Mouse (Mus musculus) neural tube, embryonic 15.5 days (tissue): ENCODE measurements around the gene Olfr1061. TPM values are rescaled to one million over a fixed set of nuclear protein-coding genes. Genes with fewer than 3 reads are reported as not detected.
"Not testable (repeated sequence)": the region's sequence is repeated elsewhere in the genome, so short reads cannot be mapped to it uniquely, and the experiment has no call there.

Experiments used
- ATAC-seq: fragments of 200-750 bp; cut with Nextera tagmentation; 2 replicates; pipeline ENCODE4 v1.8.0; 2017; ENCODE audit warnings: mild to moderate bottlenecking, moderate TSS enrichment, moderate library complexity; ENCODE audit not compliant: low FRiP score
- H3K27ac ChIP-seq: fragments of 300-500 bp; sonication (generic); replicated peaks from 2 replicates; pipeline ENCODE4 v1.5.1; 2015; ENCODE audit warnings: mild to moderate bottlenecking, inconsistent platforms
- H3K27me3 ChIP-seq: fragments of 300-500 bp; sonication (generic); replicated peaks from 2 replicates; pipeline ENCODE4 v1.6.1; 2015; ENCODE audit warnings: inconsistent platforms
- H3K36me3 ChIP-seq: fragments of 300-500 bp; sonication (generic); 2 replicates; pipeline ENCODE4 v1.6.1; 2015; ENCODE audit warnings: inconsistent platforms
- H3K4me1 ChIP-seq: fragments of 300-500 bp; sonication (generic); 2 replicates; pipeline ENCODE4 v1.6.1; 2015; ENCODE audit warnings: inconsistent platforms
- H3K4me2 ChIP-seq: fragments of 300-500 bp; sonication (generic); 2 replicates; pipeline ENCODE4 v1.6.1; 2015; ENCODE audit warnings: inconsistent platforms, mild to moderate bottlenecking, moderate library complexity
- H3K4me3 ChIP-seq: fragments of 300-500 bp; sonication (generic); replicated peaks from 2 replicates; pipeline ENCODE4 v1.5.1; 2015; ENCODE audit warnings: mild to moderate bottlenecking, inconsistent platforms
- H3K9ac ChIP-seq: fragments of 300-500 bp; sonication (generic); replicated peaks from 2 replicates; pipeline ENCODE4 v1.6.1; 2015; ENCODE audit warnings: mild to moderate bottlenecking, inconsistent platforms
- H3K9me3 ChIP-seq: fragments of 300-500 bp; sonication (generic); replicated peaks from 2 replicates; pipeline ENCODE4 v1.6.1; 2016; ENCODE audit warnings: inconsistent platforms
- WGBS: fragments of 180-500 bp; shearing (Covaris S2); methylation state at CpG from one replicate; pipeline ENCODE4 v1.1.7; 2015; ENCODE audit warnings: mixed read lengths; 5-methylcytosine and 5-hydroxymethylcytosine counted together
- polyA plus RNA-seq: library from polyadenylated mRNA; unstranded; fragments of >200 nt; fragmentation: Nextera tagmentation; extraction: Ambion mirVana; gene quantifications from 2 replicates; pipeline ENCODE4 v1.2.1, GENCODE M21; 2015

Olfr1061 gene
- polyA plus RNA-seq, result not detected in 2 replicates

DNA sequence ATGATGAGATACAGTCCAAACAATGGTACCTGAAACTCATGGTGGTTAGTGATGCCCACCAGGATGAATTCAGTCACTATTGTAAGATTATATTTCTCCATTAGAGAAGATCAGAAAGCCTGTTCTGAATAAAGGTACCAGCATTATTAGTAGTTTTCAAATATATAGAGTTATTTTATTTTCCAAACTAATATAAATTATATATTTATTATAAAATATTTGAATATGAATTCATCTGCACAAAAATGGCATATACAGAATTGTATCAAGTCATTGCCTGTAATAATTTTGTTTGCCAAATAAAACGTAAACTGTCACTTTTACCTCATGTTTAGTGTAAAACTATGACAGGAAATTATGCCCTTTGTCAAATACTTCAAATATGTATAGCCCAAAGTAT lies at the start of gene Olfr1061:
Gene Olfr1061 (minus strand): TSS at position 101 of the 400 bp plus-strand sequence.
- Histone ChIP-seq H3K4me3 (no peak within 1 kb of the TSS), H3K27me3 (no peaks in the 10 kb centered on the region), H3K9me3 (no peaks in the 10 kb centered on the region), H3K36me3 (no peaks in the 10 kb centered on the region), H3K9ac (no peak within 1 kb of the TSS), H3K4me1 (no peaks in the 10 kb centered on the region), H3K4me2 (no peak within 1 kb of the TSS), H3K27ac (no peak within 1 kb of the TSS)
- no peak for ATAC-seq
- 85% methylated on average over 1 of the region's 1 CpGs for WGBS

DNA sequence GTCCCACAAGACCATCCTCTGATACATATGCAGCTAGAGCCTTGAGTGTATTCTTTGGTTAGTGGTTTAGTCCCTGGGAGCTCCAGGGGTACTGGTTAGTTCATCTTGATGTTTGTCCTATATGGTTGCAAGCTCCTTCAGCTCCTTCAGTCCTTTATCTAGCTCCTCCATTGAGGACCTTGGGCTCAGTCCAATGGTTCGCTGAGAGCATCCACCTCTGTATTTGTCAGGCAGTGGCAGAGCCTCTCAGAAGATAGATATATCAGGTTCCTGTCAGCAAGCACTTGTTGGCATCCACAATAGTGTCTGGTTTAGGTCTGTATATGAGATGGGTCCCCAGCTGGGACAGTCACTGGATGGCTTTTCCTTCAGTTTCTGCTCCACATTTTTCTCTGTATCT lies 46.6 kb upstream of the Olfr1061 start:
- 68% methylated on average over 1 of the region's 1 CpGs for WGBS
- H3K27me3 ChIP-seq, result no peaks in the 10 kb centered on the region

DNA sequence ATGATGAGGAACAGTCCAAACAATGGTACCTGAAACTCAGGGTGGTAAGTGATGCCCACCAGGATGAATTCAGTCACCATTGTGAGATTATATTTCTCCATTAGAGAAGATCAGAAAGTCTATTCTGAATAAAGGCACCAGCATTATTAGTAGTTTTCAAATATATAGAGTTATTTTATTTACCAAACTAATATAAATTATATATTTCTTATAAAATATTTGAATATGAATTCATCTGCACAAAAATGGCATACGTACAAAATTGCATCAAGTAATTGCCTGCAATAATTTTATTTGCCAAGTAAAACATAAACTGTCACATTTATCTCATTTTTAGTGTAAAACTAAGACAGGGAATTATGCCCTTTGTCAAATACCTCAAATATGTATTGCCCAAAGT lies 42.3 kb upstream of the Olfr1061 start, which contains the start of gene Olfr1066:
Gene Olfr1066 (minus strand): TSS at position 101 of the 400 bp plus-strand sequence.
- Histone ChIP-seq H3K9me3 (no peaks in the 10 kb centered on the region), H3K9ac (no peak within 1 kb of the TSS), H3K36me3 (no peaks in the 10 kb centered on the region), H3K4me3 (no peak within 1 kb of the TSS), H3K27me3 (no peaks in the 10 kb centered on the region), H3K27ac (no peak within 1 kb of the TSS), H3K4me2 (no peak within 1 kb of the TSS), H3K4me1 (no peaks in the 10 kb centered on the region)
- no peak for ATAC-seq
- WGBS, result 90% methylated on average over 1 of the region's 1 CpGs

More for the DNA sequence above, 46.6 kb upstream of the Olfr1061 start:
- H3K4me2 ChIP-seq, result no peak overlapping the region
- H3K36me3 ChIP-seq, result no peaks in the 10 kb centered on the region
- no peak for ATAC-seq
- H3K9me3 ChIP-seq, result no peaks in the 10 kb centered on the region
- no peak overlapping the region for H3K27ac ChIP-seq
- H3K9ac ChIP-seq, result no peak overlapping the region
- no peaks in the 10 kb centered on the region for H3K4me1 ChIP-seq
- H3K4me3 ChIP-seq, result no peak overlapping the region

DNA sequence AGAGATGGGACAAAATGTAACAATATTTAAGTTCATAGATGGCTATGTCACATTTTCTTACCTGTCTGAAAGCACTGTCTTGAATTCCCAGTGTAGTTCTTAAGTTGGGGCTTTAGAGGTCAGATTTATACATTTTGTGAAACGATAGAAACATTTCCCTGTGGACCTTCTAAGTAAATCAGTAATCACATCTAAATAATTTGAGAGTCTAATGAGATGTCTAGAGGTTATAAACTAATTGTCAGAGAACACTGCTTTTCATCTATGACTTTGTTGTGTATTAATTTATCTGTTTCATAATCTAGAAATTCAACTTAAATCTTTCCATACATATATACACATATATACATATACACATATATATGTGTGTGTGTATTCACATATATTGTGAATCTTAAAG lies 36.6 kb upstream of the Olfr1061 start, which contains the start of gene Olfr1065:
Gene Olfr1065 (minus strand): TSS at position 101 of the 400 bp plus-strand sequence.
- not testable (repeated sequence) for H3K4me2 ChIP-seq, H3K36me3 ChIP-seq, H3K4me3 ChIP-seq, H3K9me3 ChIP-seq, ATAC-seq, H3K27ac ChIP-seq, H3K27me3 ChIP-seq, H3K4me1 ChIP-seq, H3K9ac ChIP-seq
- WGBS, result 64% methylated on average over 1 of the region's 1 CpGs

DNA sequence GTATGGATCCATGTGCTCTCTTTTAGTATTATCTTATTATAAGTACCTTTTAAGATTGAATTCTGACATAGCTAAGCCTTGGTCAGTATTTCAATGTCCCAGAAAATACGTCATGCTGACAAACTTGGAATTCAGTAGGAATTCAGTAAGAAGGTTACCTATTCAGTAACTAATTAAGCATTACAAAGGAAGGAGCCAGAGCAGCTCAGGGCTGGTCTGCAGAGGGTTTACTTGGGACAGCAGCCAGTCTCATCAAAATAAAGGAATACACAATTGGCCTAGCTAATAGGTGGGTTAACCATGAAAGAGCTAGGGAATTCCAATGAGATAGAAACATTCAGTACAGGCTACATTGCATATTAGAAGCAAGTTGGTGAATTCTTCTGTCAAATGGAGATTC lies 28.3 kb upstream of the Olfr1061 start:
- not testable (repeated sequence) for H3K4me1 ChIP-seq, H3K27ac ChIP-seq, H3K27me3 ChIP-seq, H3K4me2 ChIP-seq, H3K9me3 ChIP-seq, ATAC-seq, H3K4me3 ChIP-seq, H3K36me3 ChIP-seq, H3K9ac ChIP-seq
- 56% methylated on average over 1 of the region's 1 CpGs for WGBS

DNA sequence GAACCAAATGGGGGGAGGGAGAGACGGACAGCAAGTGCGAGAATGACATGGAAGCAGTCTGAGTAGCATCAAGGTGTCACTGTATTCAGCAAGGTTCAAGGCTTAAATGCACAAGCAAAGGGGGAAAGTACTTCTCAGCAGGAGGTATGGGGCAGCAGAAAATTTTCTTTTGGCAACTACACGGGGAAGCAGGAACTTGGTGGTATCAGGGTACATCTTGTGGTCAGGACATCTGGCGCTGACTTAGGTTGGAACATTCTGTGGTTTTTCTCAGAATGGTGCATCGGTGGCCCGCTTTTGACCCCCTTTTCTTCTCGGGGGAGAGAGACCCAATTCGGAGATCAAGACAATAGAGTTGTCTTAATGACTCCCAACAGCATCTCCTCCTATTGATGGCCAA lies 14.7 kb upstream of the Olfr1061 start:
- not testable (repeated sequence) for H3K9ac ChIP-seq, ATAC-seq, H3K27me3 ChIP-seq, H3K9me3 ChIP-seq, H3K36me3 ChIP-seq, H3K4me1 ChIP-seq, H3K27ac ChIP-seq, H3K4me3 ChIP-seq, H3K4me2 ChIP-seq
- 93% methylated on average over 8 of the region's 8 CpGs for WGBS

DNA sequence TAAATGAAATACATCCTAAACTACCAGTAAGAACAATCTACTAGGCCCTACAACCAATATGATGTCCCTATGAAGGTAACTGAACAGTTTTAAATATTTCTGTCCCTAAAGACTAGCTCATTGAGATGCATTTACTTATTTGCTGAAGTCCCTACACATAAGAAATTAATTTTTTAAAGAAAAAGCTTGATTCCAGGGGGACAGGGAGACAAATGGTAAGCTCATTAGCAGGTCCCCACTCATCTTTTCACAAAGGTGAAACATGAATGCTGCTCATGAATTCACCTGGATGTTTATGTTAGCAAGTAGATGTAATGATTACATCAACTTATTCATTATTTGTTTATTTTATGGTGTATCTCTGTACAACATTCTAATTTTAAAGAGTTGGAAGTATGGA lies 12.8 kb upstream of the Olfr1061 start, which contains the start of gene Olfr1062:
Gene Olfr1062 (minus strand): TSS at position 101 of the 400 bp plus-strand sequence.
- not testable (repeated sequence) for H3K4me3 ChIP-seq, H3K9ac ChIP-seq, H3K36me3 ChIP-seq, H3K4me1 ChIP-seq, H3K27me3 ChIP-seq, H3K4me2 ChIP-seq, ATAC-seq, H3K27ac ChIP-seq, H3K9me3 ChIP-seq

DNA sequence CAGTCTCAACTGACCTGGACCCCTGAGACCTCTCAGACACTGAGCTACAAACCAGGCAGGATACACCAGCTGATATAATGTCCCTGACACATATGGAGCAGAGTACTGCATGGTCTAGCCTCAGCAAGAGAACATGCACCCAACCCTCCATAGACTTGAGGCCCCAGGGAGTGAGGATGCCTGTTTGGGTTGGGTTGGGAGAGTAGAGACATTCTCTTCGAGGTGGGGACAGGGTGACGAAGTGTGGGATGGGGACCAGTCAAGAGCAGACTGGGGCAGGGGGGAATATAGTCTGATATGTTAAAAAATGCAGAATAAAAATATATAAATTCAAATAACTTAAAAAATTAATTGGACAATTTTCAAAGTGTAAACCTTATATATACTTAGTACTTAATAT lies 18.7 kb downstream of the Olfr1061 start:
- no peaks in the 10 kb centered on the region for H3K4me1 ChIP-seq
- H3K4me3 ChIP-seq, result no peak overlapping the region
- ATAC-seq, result no peak
- H3K36me3 ChIP-seq, result no peaks in the 10 kb centered on the region
- H3K9ac ChIP-seq, result no peak overlapping the region
- no peak overlapping the region for H3K27ac ChIP-seq
- WGBS, result 92% methylated on average over 2 of the region's 2 CpGs
- H3K27me3 ChIP-seq, result no peaks in the 10 kb centered on the region
- no peak overlapping the region for H3K4me2 ChIP-seq
- H3K9me3 ChIP-seq, result no peaks in the 10 kb centered on the region

DNA sequence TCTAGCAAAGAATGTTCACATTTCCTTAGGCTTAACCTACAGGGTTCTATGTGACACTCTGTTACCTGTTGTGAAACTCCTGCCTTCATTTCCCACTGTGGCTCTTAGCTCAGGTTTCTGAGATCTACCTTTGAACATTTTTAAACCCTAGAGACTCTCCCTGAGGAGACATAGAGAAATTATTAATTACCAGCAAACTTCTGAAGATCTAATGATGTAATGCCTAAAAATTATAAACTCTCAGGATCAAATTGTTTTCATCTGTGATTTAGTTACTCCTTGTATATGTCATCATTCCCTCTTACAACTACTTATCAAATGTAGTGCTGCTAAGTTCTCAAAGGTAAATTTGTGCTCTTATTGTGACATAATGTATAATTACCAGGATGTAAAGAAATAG lies 25.4 kb downstream of the Olfr1061 start, which contains the start of gene Olfr1058:
Gene Olfr1058 (minus strand): TSS at position 101 of the 400 bp plus-strand sequence.
- not testable (repeated sequence) for H3K4me3 ChIP-seq, H3K9ac ChIP-seq, ATAC-seq

DNA sequence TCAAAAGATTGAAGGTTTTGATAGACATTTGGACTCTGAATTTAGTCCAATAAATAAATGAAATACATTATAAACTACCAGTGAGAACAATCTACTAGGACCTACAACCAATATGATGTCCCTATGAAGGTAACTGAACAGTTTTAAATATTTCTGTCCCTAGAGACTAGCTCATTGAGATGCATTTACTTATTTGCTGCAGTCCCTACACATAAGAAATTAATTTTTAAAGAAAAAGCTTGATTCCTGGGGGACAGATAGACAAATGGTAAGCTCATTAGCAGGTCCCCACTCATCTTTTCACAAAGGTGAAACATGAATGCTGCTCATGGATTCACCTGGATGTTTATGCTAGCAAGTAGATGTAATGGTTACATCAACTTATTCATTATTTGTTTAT lies 35.6 kb downstream of the Olfr1061 start, which contains the start of gene Olfr1057:
Gene Olfr1057 (minus strand): TSS at position 101 of the 400 bp plus-strand sequence.
- Histone ChIP-seq H3K9ac (no peak within 1 kb of the TSS), H3K36me3 (no peaks in the 10 kb centered on the region), H3K4me3 (no peak within 1 kb of the TSS), H3K27me3 (no peaks in the 10 kb centered on the region), H3K4me1 (no peaks in the 10 kb centered on the region), H3K4me2 (no peak within 1 kb of the TSS), H3K9me3 (no peaks in the 10 kb centered on the region), H3K27ac (no peak within 1 kb of the TSS)
- ATAC-seq, result no peak

More for the DNA sequence above, 25.4 kb downstream of the Olfr1061 start, which contains the start of gene Olfr1058:
- not testable (repeated sequence) for H3K4me1 ChIP-seq, H3K27ac ChIP-seq, H3K36me3 ChIP-seq, H3K9me3 ChIP-seq, H3K27me3 ChIP-seq, H3K4me2 ChIP-seq

DNA sequence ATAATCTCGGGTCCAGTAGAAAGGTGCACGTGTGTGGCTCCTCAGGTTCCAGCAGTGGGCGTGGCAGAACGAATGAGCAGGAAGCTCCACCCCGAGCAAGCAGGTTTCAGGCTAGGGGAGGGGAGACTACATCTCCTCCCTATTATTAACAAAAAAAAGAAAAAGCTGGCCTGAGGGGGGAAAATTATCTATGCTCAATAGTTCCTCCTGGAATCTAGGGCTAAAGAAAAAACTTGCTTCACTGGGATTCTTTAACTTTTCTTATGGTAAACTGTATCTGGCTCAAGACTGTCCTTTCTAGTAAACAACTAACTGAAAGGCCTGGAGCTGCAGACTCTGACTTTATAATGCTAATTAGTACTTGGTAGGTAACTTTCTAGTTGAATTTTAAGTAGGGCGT lies 47.5 kb downstream of the Olfr1061 start:
- not testable (repeated sequence) for H3K9ac ChIP-seq, H3K27ac ChIP-seq, ATAC-seq, H3K36me3 ChIP-seq, H3K9me3 ChIP-seq, H3K27me3 ChIP-seq, H3K4me3 ChIP-seq, H3K4me1 ChIP-seq, H3K4me2 ChIP-seq
- WGBS, result 60% methylated on average over 1 of the region's 6 CpGs
